In the genomic region with DNA sequence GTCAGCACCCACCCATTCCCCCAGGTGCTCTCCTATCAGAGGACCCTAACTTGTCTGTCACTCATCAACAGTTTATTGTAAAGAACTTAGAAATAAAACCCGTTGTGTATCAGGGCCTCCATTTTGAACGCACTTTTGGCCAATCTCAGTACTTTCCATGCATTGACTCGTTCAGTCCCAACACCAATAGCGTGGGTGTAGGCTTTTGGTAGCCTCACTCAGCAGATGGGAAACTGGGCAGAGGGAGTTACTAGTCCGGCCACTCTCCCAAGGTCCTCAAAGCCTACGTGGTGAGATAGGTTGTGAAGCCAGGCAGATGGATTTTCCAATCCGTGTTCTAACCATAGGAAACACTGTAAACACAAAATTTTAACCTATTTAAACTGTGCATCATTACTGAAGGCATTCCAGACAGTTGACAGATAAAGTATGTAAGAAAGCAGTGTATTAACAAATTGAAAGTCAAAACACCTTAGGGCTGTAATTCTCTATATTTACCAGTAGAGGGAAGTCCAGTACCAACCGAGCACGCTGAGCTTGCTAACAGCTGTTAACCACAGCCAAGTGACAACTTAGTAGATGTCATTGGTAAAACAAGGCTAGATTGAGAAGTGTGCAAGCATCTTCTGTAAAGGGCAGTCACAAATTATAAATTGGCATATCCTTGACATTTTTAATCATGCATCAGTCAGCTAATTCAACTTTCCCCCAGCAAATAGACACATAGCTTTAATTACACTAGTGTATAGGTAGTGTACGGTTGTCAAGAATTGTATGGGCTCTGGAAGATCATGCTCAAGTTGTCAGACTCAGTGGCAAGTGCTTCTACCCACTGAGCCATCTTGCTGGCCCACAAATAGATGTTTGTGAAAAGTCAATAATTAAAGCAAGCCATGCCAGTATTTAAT, we compare ENCODE assay signal across 1 mouse cellular context.
TF ChIP-seq lines count a peak whose summit lies in the region.

No protein-coding gene starts in this region.

TF ChIP-seq in CH12.LX, 34 proteins besides CTCF, POLR2A, EP300 and RAD21 (continued from another document):
- TF ChIP-seq TCF12 (IDR thresholded peaks at IDR 0.05; ENCODE audit: low read depth, low read length): no peak
- 0 out of 2 replicates have a peak, but pooled peaks have one; percentile 35 for TF ChIP-seq JUND (conservative IDR thresholded peaks at IDR 0.05; ENCODE audit: low read depth, low read length)
- 0 out of 2 replicates have a peak, but pooled peaks have one; percentile 27 for TF ChIP-seq MYC (IDR thresholded peaks at IDR 0.05; ENCODE audit: low read depth, low read length)
- TF ChIP-seq NRF1 (IDR thresholded peaks at IDR 0.05; ENCODE audit: low read depth, low read length): no peak
- peak; percentile 76 for TF ChIP-seq SMC3 (IDR thresholded peaks at IDR 0.05; ENCODE audit: low read depth, low read length)
- TF ChIP-seq MXI1 (IDR thresholded peaks at IDR 0.05; ENCODE audit: low read depth, low read length): no peak
- TF ChIP-seq E2F4 (IDR thresholded peaks at IDR 0.05; ENCODE audit: insufficient replicate concordance, low read depth, low read length): 0 out of 2 replicates have a peak, but pooled peaks have one; percentile 17
- TF ChIP-seq ZC3H11A (IDR thresholded peaks at IDR 0.05; ENCODE audit: low read depth, low read length): peak; percentile 34
- TF ChIP-seq MAFK (IDR thresholded peaks at IDR 0.05; ENCODE audit: insufficient replicate concordance, low read length): no peak
